Mouse (Mus musculus): ENCODE measurements around the gene Fadd.
A peak's percentile ranks its signal among the peaks of the same experiment; 100 is the strongest.

The Fadd gene

DNA sequence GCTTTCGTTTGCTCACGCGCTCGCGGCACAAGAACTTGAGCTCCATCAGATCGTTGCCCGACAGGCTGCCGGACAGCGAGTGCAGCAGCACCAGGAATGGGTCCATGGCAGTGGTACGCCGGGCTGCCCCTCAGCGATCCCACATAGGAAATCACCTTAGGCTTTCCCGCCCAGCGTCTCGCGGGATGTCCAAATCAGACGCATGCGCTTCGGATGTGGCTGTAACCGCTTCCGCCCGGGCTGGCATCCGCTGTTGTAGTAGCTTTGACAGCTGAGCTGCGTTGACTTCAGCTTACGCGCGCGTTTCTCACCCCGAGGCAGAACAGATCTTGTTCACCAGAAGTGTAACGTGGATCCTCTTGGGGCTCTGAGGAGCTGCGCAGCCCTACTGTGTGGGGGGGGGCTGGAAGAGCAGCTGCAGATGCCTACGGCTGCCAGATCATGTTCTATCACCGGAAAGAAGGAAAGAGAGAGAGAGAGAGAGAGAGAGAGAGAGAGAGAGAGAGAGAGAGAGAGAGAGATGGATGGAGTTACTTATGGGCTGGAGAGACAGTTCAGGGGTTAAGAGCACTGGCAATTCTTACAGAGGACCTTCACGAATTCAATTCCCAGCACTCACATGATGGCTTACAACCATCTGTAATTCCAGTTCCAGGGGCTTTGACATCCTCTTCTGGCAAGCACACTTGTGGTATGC is at the start of gene Fadd:
Gene Fadd (minus strand): TSS at position 180 of the 697 bp plus-strand sequence.
- DNase-seq: peak; percentile 90

DNA sequence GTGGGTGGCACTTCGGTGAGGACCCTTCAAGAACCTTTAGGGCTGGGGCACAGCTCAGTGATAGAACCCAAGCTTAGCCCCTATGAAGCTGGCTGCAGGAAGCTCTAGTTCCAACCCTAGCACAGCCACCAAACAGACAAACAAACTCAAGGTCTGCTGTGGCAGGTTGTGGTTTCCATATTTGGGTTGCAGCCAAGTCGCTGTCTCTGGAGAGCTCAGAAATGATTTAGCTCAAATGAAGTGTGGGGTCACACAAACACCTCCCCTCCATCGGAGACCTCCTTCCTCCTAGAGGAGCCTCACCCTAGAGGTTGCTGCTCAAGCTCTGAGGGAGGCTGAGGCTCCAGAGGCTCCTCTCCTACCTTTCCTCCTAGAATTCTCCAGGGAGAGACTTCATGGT is 48.4 kb upstream of the Fadd start:
- DNase-seq: no peak

- DNase-seq: no peak
Observed at GRCm38 (mm10) chr7:144628334-144628915, 46.2 kb upstream of the Fadd start.

- DNase-seq: no peak
Observed at GRCm38 (mm10) chr7:144627606-144628333, 45.5 kb upstream of the Fadd start.

- no peak for DNase-seq
Observed at GRCm38 (mm10) chr7:144626042-144626441, 43.8 kb upstream of the Fadd start.

DNA sequence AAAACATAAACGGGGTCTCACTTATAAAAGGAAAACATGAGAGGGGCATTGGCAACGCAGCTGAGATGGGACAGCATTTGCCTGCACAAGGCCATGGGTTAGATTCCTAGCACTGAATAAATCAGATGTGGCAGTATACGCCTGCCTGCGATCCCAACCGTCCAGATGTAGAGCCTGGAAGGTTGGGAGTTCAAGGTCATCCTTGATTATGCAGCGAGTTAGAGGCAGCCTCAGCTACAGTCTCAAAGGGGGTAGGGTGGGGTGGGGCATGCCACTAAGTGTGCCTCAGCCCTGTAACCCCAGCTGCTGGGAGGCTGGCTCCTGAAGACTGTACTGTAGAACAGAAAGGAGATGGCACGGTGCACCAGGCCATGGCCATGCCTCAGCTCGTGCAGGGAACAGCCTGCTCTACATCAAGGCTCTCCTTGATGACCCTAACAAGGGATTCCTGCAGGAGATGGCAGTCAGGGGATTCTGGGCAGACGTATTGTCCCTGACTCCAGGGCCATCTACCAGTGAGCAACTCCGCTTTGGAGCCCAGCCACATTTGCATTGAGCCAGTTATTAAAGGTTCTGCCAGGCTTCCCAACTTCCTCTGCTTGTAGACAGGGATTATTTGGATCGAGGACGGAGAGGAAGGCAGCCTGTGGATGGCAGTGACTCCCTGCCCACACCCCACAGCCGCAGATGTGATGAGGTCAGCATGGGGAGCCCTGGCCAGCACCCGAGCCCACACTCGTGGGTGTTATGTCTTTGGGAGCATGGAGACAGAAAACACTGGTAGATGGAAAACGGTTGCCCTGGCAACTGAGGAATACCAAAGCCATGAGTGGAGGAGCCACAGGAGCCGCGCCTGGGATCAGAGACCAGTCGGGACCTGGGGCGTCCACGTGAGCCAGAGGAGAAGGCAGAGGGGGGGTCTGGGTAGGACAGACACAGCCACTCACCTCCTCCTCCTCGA is 38.7 kb upstream of the Fadd start:
- DNase-seq: no peak

GRCm38 (mm10) chr7:144620315-144620714 is 38.1 kb upstream of the Fadd start:
- DNase-seq: no peak

- no peak for DNase-seq
Observed at GRCm38 (mm10) chr7:144615343-144615742, 33.1 kb upstream of the Fadd start.

- DNase-seq: no peak
Observed at GRCm38 (mm10) chr7:144612829-144613228, 30.6 kb upstream of the Fadd start.

- no peak for DNase-seq
Observed at GRCm38 (mm10) chr7:144612351-144612750, 30.1 kb upstream of the Fadd start.

DNA sequence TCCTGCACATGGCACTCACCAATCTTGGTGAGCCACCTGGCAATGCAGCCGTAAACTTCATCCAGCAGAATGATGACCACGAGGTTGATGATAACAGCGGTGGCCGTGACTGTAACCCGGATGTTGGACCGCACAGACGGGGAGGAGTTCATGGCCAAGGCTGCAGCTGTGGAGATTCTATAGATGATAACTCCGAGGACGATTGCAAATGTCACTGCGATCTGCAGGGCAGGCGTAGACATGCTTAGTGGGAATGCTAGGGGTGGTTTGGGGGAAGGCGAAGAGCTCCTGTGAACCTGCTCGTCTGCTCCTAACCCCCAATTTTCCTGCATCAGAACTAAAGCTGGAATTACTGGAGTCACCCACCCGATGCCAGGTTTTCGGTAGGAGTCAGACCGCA is 29.3 kb upstream of the Fadd start:
- DNase-seq: no peak

- DNase-seq: no peak
Observed at GRCm38 (mm10) chr7:144609568-144609967, 27.3 kb upstream of the Fadd start.

DNA sequence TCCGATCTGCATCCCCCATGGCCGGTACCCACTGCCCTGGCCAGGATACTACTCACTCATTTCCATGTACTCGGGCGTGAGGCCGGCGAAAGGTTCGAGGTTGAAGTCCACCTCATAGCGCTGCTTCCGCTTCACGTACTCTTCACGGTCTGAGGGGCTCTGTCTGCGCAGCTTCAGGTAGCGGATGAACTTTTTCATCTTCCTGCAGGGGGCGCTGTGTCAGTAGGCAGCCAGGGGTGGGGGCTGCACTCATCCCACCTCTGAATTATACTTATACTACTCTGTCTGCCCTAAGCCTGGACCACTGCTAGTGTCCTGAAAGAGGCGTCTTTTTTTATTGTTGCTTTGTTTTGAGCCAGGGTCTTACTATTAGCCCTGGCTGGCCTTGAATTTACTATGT is 25.6 kb upstream of the Fadd start:
- DNase-seq: no peak

GRCm38 (mm10) chr7:144604735-144605134 is 22.5 kb upstream of the Fadd start:
- DNase-seq: no peak

DNA sequence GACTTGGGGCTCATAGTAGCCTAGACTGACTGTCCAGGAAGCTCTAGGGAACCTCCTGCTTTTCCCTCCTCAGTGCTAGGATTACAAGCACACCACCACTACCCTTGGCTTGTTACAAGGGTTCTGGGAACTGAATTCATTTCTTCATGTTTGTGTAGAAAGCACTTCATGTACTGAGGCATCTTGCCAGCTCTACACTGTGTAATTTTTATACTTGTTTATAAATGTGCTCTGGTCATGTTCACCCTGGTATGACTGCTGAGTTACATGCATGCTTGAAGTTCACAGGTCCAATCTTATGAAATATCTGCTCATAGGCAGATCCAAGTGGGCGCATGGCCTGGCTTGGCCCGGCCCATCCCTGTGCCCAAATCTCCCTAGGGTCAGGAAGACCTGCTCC is 22.0 kb upstream of the Fadd start:
- no peak for DNase-seq

DNA sequence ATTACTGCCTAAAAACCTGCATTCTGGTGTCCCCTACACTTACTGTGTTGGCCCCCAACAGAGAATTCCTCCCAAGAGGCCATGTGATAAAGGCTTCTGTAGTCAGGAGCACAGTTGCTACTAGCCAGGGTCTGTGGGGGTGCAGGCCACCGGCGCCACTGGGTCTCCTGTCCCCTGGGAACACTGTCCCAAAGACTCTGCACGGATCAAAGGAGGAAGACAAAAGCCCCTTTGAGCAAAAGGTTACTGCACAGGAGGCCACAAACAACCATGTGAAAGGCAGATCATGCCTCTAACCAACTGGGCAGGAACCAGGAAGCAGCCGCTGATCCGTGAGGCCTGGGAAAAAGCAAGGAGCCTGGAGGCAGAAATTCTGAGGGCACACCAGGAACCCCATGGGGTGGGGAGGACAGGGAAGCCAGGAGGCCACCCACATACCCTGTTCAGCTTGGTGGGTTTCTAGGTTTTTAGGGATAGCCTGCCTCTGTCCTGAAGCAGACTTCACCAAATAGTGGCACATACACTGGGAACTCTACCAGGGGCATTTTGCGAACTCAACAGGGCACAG is 18.2 kb upstream of the Fadd start:
- DNase-seq: no peak

- DNase-seq: no peak
Observed at GRCm38 (mm10) chr7:144589508-144589907, 7.2 kb upstream of the Fadd start.

GRCm38 (mm10) chr7:144587291-144587690 is 5.0 kb upstream of the Fadd start:
- no peak for DNase-seq

- DNase-seq: no peak
Observed at GRCm38 (mm10) chr7:144585648-144586047, 3.4 kb upstream of the Fadd start.

DNA sequence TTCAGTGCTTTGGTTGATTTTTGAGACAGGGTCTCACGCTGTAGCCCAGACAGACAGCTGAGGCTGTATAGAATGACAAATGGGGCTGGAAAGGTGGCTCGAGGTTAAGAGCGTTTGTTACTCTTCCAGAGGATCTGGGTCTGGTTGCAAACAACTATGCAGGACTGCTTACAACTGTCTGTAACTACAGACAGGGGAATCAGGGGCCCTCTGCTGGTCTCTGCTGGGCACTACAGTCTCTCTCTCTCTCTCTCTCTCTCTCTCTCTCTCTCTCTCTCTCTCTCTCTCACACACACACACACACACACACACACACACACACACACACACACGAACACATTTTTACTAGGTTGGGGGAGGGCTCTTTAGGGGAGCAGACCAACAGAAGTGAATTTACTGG is 1.4 kb upstream of the Fadd start:
- no peak for DNase-seq

GRCm38 (mm10) chr7:144581559-144582283 is 542 bp downstream of the Fadd start:
- peak; percentile 65 for DNase-seq

DNA sequence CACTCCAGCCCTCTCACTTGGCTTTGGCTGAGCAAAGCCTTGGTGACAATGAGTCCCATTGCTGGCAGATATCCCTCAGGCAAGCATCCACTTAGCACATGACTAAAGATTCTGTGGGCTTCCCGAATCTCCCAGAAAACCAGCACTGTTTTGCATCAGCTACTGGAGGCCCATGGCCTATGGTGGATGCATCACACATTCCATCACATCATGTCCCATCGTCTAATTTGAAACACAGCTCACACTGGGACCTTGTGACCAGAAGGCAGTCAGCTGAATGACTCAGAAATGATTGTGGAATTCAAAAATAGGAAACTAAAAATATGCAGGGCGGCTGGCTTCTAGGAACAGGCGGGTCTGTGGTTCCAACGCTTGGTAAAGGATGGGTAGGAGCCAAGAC is 4.4 kb downstream of the Fadd start:
- no peak for DNase-seq

Measured in cerebellum, adult 11-12 months (tissue).